Mouse (Mus musculus) intestine, embryonic 16.5 days (tissue): ENCODE results near the gene Litaf. TPM values are rescaled to one million over a fixed set of nuclear protein-coding genes. Genes with fewer than 3 reads are reported as not detected.

Source experiments
- ATAC-seq: fragments of 200-750 bp; cut with Nextera tagmentation; 2 replicates; pipeline ENCODE4 v1.8.0; 2017; ENCODE audit warnings: moderate TSS enrichment, moderate library complexity
- H3K27ac ChIP-seq: fragments of 300-500 bp; sonication (generic); 2 replicates; pipeline ENCODE4 v1.5.1; 2014; ENCODE audit warnings: mild to moderate bottlenecking, low read length
- H3K27me3 ChIP-seq: fragments of 300-500 bp; sonication (generic); replicated peaks from 2 replicates; pipeline ENCODE4 v1.6.1; 2014; ENCODE audit warnings: low read length, control low read depth, mixed read lengths; ENCODE audit not compliant: control insufficient read depth, insufficient read depth
- H3K36me3 ChIP-seq: fragments of 300-500 bp; sonication (generic); 2 replicates; pipeline ENCODE4 v1.6.1; 2014; ENCODE audit warnings: low read length, control low read depth; ENCODE audit not compliant: control insufficient read depth, insufficient read depth
- H3K4me1 ChIP-seq: fragments of 300-500 bp; sonication (generic); 2 replicates; pipeline ENCODE4 v1.6.1; 2014; ENCODE audit warnings: low read length, control low read depth, mixed read lengths; ENCODE audit not compliant: control insufficient read depth, insufficient read depth
- H3K4me2 ChIP-seq: fragments of 300-500 bp; sonication (generic); 2 replicates; pipeline ENCODE4 v1.6.1; 2014; ENCODE audit warnings: low read depth, low read length, control low read depth
- H3K4me3 ChIP-seq: fragments of 300-500 bp; sonication (generic); 2 replicates; pipeline ENCODE4 v1.5.1; 2014; ENCODE audit warnings: mild to moderate bottlenecking, low read length
- H3K9ac ChIP-seq: fragments of 300-500 bp; sonication (generic); 2 replicates; pipeline ENCODE4 v1.6.1; 2014; ENCODE audit warnings: low read depth, low read length
- H3K9me3 ChIP-seq: fragments of 300-500 bp; sonication (generic); 2 replicates; pipeline ENCODE4 v1.6.1; 2016; ENCODE audit warnings: low read length, control low read depth; ENCODE audit not compliant: control insufficient read depth
- WGBS: fragments of 180-500 bp; shearing (Covaris S2); extraction: QIAGEN DNeasy Blood & Tissue Kit; methylation state at CpG from one replicate; pipeline ENCODE4 v1.1.7; 2014; 5-methylcytosine and 5-hydroxymethylcytosine counted together
- polyA plus RNA-seq: library from polyadenylated mRNA; unstranded; fragments of >200 nt; fragmentation: Nextera tagmentation; extraction: Ambion mirVana; gene quantifications from 2 replicates; pipeline ENCODE4 v1.2.1, GENCODE M21; 2015

Litaf gene
- polyA plus RNA-seq, 1 experiment from 2014 or later, result 110 TPM

- Histone ChIP-seq H3K4me2 (no peak overlapping the region), H3K9me3 (no peaks in the 10 kb centered on the region), H3K27me3 (no peaks in the 10 kb centered on the region), H3K9ac (no peak overlapping the region), H3K4me1 (no peaks in the 10 kb centered on the region), H3K27ac (no peak overlapping the region), H3K36me3 (no peaks in the 10 kb centered on the region), H3K4me3 (no peak overlapping the region)
- ATAC-seq, result no peak
- WGBS, result 100% methylated on average over 1 of the region's 1 CpGs
These were observed 131.9 kb downstream of the Litaf start for GRCm38 (mm10) chr16:10934047-10934446.

GRCm38 (mm10) chr16:10933372-10933771, 132.6 kb downstream of the Litaf start:
- Histone ChIP-seq H3K36me3 (no peaks in the 10 kb centered on the region), H3K27me3 (no peaks in the 10 kb centered on the region), H3K27ac (no peak overlapping the region), H3K4me3 (no peak overlapping the region), H3K9ac (no peak overlapping the region), H3K4me2 (no peak overlapping the region), H3K4me1 (no peaks in the 10 kb centered on the region), H3K9me3 (no peaks in the 10 kb centered on the region)
- ATAC-seq, result no peak
- WGBS, result 72% methylated on average over 3 of the region's 3 CpGs

- no peaks in the 10 kb centered on the region for H3K27me3 ChIP-seq
- H3K36me3 ChIP-seq, result no peaks in the 10 kb centered on the region
- no peak overlapping the region for H3K4me3 ChIP-seq
- no peak overlapping the region for H3K27ac ChIP-seq
- ATAC-seq, result no peak
- WGBS, result 74% methylated on average over 1 of the region's 1 CpGs
- no peak overlapping the region for H3K9ac ChIP-seq
- H3K4me2 ChIP-seq, result no peak overlapping the region
- no peaks in the 10 kb centered on the region for H3K9me3 ChIP-seq
- H3K4me1 ChIP-seq, result peaks cover 5% of the 10 kb centered on the region; the same call in 1 of the 2 replicates
These were observed 138.9 kb downstream of the Litaf start for GRCm38 (mm10) chr16:10927026-10927425.

- ATAC-seq, result no peak
- WGBS, result 38% methylated on average over 7 of the region's 7 CpGs
- Histone ChIP-seq H3K9ac (no peak overlapping the region), H3K4me3 (no peak overlapping the region), H3K36me3 (no peaks in the 10 kb centered on the region), H3K27ac (no peak overlapping the region), H3K9me3 (no peaks in the 10 kb centered on the region), H3K4me2 (no peak overlapping the region), H3K27me3 (no peaks in the 10 kb centered on the region), H3K4me1 (peaks cover 5% of the 10 kb centered on the region; the same call in 1 of the 2 replicates)
These were observed 140.3 kb downstream of the Litaf start for GRCm38 (mm10) chr16:10925591-10926180.

- H3K27ac ChIP-seq, result no peak overlapping the region
- H3K36me3 ChIP-seq, result no peaks in the 10 kb centered on the region
- no peak overlapping the region for H3K4me3 ChIP-seq
- H3K4me1 ChIP-seq, result peaks cover 7% of the 10 kb centered on the region
- no peaks in the 10 kb centered on the region for H3K27me3 ChIP-seq
- no peak for ATAC-seq
- no peak overlapping the region for H3K4me2 ChIP-seq
- H3K9me3 ChIP-seq, result no peaks in the 10 kb centered on the region
- WGBS, result 68% methylated on average over 5 of the region's 5 CpGs
- no peak overlapping the region for H3K9ac ChIP-seq
These were observed 142.4 kb downstream of the Litaf start for GRCm38 (mm10) chr16:10923561-10923960.

GRCm38 (mm10) chr16:10919856-10920255, 146.1 kb downstream of the Litaf start:
- no peak for ATAC-seq
- Histone ChIP-seq H3K27ac (no peak overlapping the region), H3K27me3 (no peaks in the 10 kb centered on the region), H3K4me1 (peaks cover 3% of the 10 kb centered on the region; the same call in 1 of the 2 replicates), H3K4me3 (no peak overlapping the region), H3K9me3 (no peaks in the 10 kb centered on the region), H3K36me3 (no peaks in the 10 kb centered on the region), H3K4me2 (no peak overlapping the region), H3K9ac (no peak overlapping the region)

- 40% methylated on average over 3 of the region's 3 CpGs for WGBS
- Histone ChIP-seq H3K4me1 (peaks cover 3% of the 10 kb centered on the region; the same call in 1 of the 2 replicates), H3K9ac (no peak overlapping the region), H3K4me2 (no peak overlapping the region), H3K36me3 (no peaks in the 10 kb centered on the region), H3K27ac (no peak overlapping the region), H3K4me3 (no peak overlapping the region), H3K9me3 (no peaks in the 10 kb centered on the region), H3K27me3 (no peaks in the 10 kb centered on the region)
- no peak; the same call in 1 of the 2 replicates for ATAC-seq
These were observed 149.7 kb downstream of the Litaf start for GRCm38 (mm10) chr16:10916271-10916670.

- peaks cover 3% of the 10 kb centered on the region; the same call in 1 of the 2 replicates for H3K4me1 ChIP-seq
- 96% methylated on average over 4 of the region's 4 CpGs for WGBS
- H3K9me3 ChIP-seq, result no peaks in the 10 kb centered on the region
- H3K4me2 ChIP-seq, result no peak overlapping the region
- no peaks in the 10 kb centered on the region for H3K36me3 ChIP-seq
- H3K4me3 ChIP-seq, result no peak overlapping the region
- no peak for ATAC-seq
- no peak overlapping the region for H3K9ac ChIP-seq
- H3K27ac ChIP-seq, result no peak overlapping the region
- no peaks in the 10 kb centered on the region for H3K27me3 ChIP-seq
These were observed 150.9 kb downstream of the Litaf start for GRCm38 (mm10) chr16:10915066-10915465.

GRCm38 (mm10) chr16:10911061-10911460, 154.9 kb downstream of the Litaf start:
- Histone ChIP-seq H3K9me3 (no peaks in the 10 kb centered on the region), H3K36me3 (no peaks in the 10 kb centered on the region), H3K4me3 (no peak overlapping the region), H3K4me2 (no peak overlapping the region), H3K27me3 (no peaks in the 10 kb centered on the region), H3K27ac (no peak overlapping the region), H3K9ac (no peak overlapping the region), H3K4me1 (no peaks in the 10 kb centered on the region)
- WGBS, result 77% methylated on average over 2 of the region's 2 CpGs
- ATAC-seq, result no peak

GRCm38 (mm10) chr16:10910541-10910940, 155.4 kb downstream of the Litaf start:
- H3K27me3 ChIP-seq, result no peaks in the 10 kb centered on the region
- WGBS, result 67% methylated on average over 7 of the region's 7 CpGs
- no peak overlapping the region for H3K9ac ChIP-seq
- no peak overlapping the region for H3K4me3 ChIP-seq
- H3K27ac ChIP-seq, result no peak overlapping the region
- peaks cover 3% of the 10 kb centered on the region; the same call in 1 of the 2 replicates for H3K4me1 ChIP-seq
- H3K4me2 ChIP-seq, result no peak overlapping the region
- ATAC-seq, result no peak
- no peaks in the 10 kb centered on the region for H3K36me3 ChIP-seq
- no peaks in the 10 kb centered on the region for H3K9me3 ChIP-seq
